Mouse (Mus musculus): ENCODE data around the gene Cmss1.
"Not testable (repeated sequence)": the region's sequence is repeated elsewhere in the genome, so short reads cannot be mapped to it uniquely, and the experiment has no call there.

Cmss1 gene

DNA sequence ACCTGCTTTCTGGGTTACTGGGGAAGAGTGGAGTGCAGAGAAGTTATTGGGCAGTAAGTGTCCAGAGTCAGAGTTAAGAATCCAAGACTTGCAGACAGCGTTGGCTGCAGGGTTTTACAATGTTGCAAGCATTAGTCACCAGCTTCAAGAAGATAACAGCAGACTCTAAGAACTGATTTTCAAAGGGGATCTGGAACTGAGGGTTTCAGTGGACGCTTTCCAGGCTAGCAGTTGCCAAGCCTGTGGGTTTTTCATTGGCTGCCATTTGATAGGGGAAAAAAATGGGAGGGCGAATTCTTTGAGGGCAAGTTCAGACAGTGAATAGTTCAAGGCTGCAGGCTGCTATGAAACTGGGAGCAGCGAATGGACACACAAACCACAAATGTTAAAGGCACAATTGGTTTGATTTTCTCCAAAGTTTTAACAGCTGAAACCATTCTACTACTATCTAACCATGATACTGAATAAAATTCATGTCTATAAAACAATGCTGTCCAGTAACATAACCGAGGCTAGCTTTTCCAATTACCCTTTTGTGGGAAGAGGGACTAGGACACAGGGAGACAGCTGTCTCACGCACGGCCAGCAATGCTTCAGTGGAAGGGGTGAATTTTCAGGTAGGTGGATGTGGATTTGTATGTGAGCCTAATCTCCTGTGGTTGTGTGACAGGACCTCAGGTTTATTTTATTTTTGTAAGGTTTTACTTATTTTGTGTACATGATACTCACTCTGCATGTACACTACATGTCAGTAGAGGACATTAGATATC is 179.0 kb downstream of the Cmss1 start:
- no peak for DNase-seq (ENCODE audit: low read depth)

DNA sequence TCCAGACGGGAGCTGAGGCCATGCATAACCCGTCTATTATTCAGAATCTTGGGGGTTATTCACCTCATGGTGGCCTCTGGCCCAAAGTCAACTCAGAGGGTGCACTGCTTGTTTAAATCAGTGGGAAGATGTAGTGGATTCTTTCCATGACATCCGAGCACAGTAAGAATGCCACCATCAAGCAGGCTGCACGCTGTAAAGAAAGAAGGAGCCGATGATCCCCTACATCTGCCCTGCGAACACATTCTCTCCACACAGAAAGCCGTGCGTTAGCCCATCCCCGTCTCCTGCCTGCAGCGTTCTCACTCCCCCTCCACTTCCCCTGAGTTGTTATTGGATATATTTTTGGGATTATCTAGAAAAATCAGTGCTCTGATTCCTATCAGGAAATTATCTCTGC is 180.0 kb downstream of the Cmss1 start:
- DNase-seq (ENCODE audit: low read depth): no peak

- peak; percentile 80 for DNase-seq (ENCODE audit: low read depth)
These were observed 183.5 kb downstream of the Cmss1 start for GRCm38 (mm10) chr16:57423001-57423800.

DNA sequence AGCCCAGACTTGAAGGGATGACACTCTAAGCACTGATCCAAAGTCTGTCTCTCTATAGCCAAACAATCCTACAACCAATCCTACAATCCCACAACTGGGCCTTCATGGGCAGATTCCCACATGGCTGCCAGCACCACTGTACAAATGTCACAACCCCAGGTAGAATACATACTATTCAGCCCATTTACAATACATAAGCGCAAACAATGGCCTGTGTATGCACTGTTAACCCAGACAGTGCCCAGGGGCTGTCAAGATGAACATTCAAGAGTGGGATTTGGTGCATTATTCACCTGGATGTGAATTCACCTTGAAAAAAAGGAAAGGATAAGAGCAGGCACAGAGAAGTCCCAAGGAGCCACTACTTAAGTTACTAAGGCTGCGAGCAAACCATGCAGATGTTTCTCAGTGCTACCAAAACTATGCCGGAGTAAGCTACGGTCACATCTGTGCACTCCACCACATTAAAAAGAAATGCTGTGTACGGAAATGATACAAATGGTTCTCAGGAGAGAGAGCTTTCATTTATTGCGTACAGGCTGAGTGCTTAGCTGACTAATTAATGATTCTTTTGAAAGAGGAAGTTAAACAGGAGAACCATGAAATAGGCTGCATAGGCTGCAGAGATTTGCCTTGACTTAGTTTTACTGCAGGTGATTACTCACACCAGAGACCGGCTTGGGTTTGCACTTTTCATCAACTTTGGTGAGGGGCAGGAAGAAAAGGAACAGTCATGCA is 184.8 kb downstream of the Cmss1 start:
- peak; percentile 58 for DNase-seq (ENCODE audit: low read depth)

- DNase-seq (ENCODE audit: low read depth): peak; percentile 26
These were observed 185.7 kb downstream of the Cmss1 start for GRCm38 (mm10) chr16:57420773-57421556.

GRCm38 (mm10) chr16:57419881-57420280 is 186.8 kb downstream of the Cmss1 start:
- no peak for DNase-seq (ENCODE audit: low read depth)

GRCm38 (mm10) chr16:57419332-57419731 is 187.3 kb downstream of the Cmss1 start:
- no peak for DNase-seq (ENCODE audit: low read depth)

DNA sequence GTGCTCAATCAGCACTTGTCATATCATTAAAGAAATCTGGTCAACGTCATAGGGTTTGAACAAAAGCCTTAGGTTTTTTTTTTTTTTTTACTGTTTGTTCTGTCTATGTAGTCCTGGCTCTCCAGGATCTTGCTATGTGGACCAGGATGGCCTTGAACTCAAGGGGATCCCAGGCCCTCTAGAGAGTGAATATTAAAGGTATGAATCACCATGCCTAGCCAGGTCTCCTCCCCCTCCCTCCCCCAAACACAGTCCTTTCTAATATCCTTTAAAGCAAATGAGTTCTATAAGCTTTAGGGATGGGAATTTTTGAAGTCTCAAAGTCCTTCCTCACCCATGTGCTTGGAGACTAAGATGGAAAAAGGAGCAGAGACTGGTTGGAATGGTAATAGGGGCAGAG is 188.7 kb downstream of the Cmss1 start:
- DNase-seq (ENCODE audit: low read depth): no peak

- no peak for DNase-seq (ENCODE audit: low read depth)
These were observed 189.6 kb downstream of the Cmss1 start for GRCm38 (mm10) chr16:57417017-57417416.

DNA sequence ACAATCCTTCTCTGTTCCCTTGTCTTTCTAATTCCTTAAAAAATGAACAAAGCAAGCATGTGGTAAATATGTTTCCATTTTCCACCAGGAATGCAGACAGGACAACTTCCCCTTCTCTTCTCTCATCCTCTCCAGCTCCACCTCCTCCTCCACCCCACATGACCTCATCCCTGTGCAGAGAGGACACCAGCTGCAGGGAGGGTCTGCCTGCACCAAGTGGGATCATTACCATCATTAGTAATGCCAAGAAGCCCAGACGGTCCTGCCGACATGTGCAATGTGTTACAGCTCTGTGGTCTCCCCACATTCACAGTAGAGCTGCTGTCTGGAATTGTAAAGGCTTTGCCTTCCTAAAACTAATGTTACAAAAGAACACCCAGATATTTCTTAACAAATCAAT is 190.6 kb downstream of the Cmss1 start:
- DNase-seq (ENCODE audit: low read depth): no peak

DNA sequence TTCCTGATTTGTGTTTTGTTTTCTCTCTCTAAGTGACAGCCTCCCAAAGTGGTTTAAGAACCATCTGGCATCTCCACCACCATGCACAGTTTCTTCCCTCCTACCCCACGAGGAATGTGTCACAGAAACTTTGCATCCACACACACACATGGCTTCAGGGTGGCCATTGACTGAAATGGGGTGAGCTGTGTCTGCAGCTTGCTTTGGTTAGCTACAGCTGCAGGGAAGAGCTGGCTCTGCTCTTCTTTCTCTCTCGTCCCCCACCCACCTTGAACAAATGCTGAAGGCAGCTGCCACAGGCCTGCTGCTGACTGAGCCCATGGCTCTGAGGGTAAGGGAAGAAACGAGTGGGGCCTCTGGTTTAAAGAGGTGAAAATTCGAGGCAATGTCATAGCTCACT is 193.9 kb downstream of the Cmss1 start:
- no peak for DNase-seq (ENCODE audit: low read depth)

DNA sequence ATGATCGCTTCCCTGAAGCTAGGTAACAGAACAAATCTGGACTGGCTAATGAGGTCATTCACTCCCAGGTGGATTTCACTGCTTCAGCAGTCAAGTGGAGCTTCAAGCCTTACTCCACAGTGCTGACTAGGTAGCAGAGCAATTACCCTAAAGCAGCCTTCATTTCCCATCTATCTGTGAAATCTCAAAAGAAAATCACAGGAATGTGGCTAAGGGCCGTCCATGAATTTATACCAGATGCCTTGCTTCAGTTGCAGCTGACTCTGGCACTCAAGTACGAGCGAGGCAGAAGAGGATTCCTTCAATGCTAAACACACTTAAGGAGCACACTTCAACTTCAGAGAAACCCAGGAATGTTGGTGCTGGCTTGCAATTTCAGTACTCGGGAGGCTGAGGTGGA is 202.8 kb downstream of the Cmss1 start:
- no peak for DNase-seq (ENCODE audit: low read depth)

DNA sequence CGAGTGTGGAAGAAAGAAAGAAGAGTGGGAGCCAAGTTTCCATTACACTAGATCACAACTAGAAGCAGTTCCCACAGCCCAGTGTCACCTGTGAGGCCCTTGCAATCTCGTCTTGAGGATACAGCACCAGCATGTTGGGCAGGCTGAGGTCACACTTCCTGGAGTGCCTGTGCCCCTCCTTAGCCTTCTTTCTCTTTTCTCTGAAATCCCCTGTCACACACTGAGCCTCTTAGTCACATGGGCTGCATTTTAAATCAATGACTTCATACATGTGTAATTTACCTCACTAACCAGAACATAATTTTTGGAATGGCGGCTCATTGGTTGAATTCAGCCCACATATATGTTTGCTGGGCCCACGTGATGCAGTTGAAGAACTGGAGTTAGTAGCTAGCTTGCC is 203.8 kb downstream of the Cmss1 start:
- DNase-seq (ENCODE audit: low read depth): peak; percentile 65

GRCm38 (mm10) chr16:57401702-57402101 is 205.0 kb downstream of the Cmss1 start:
- DNase-seq (ENCODE audit: low read depth): no peak

DNA sequence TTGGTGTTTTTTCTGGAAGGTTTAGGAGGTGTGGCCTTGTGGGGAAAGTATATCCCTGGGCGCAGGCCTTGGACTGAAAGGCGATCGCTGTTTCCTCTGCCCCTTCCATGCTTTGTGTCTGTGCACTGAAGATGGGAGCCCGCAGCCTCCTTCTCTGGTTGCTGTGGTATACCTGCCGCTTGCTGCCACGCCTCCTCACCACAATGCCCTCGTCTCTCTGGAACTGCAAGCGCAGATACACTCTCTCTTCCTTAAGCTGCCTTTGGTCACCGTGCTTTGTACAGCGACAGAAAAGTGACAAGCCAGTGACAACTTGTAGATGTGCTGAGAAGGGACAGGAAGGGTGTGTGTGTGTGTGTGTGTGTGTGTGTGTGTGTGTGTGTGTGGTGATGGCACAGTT is 207.1 kb downstream of the Cmss1 start:
- peak; percentile 12 for DNase-seq (ENCODE audit: low read depth)

- DNase-seq (ENCODE audit: low read depth): peak; percentile 85
These were observed 208.1 kb downstream of the Cmss1 start for GRCm38 (mm10) chr16:57398387-57399214.

- DNase-seq (ENCODE audit: low read depth): no peak
These were observed 208.8 kb downstream of the Cmss1 start for GRCm38 (mm10) chr16:57397845-57398244.

DNA sequence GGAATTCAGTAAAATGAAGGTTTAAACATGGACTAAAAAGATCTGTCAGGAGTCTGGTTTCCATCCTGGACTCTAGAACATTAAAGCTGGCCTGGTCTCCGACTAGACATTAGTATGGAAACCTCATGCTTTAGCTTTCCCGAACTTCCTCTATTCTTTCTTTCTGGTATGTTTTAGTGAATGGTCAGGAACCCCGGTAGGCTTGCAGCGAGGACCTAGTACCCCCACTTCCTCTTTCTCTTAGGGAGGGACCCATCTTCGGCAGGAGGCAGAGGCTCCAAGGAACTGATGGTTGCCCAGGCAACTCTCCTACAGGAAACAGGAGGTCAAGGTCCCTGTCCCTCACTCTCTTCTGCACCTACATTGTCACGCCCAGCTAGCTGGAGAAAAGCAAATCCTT is 210.4 kb downstream of the Cmss1 start:
- DNase-seq (ENCODE audit: low read depth): no peak

DNA sequence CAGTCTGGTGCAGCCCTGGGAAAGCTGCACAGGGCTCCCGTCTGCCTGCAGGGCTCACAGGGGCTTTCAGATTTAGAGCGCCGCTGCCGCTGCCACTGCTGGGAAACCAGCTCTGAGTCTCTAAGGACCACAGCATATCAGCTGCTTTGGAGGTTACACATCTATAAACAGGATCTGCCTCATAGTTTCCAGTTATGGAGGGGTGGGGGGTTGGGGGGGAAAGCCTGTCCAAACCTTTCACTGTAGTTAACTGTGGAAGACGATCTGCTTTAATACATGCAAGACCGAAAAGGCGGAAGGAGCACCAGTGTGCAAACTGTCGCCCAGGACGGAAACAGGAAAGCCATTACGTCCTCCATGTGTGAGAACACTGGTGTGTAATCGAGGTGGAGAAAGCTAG is 213.5 kb downstream of the Cmss1 start:
- no peak for DNase-seq (ENCODE audit: low read depth)

DNA sequence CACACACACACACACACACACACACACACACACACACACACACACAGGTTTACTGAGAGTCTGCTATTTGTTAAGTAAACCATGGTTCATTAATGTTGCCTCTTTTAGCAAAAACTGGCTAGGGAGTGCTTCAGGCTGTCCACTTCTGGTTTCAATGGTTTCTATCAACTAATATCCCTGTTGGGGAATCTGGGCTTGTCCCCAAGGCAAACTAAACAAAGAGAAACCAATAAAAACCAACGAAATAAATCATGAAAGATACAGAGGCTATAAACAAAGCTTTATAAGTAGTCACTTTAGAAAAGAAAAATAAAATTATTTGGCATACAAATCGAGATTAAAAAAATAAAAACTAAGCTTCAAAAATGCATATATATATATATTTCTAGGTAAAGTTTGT is 214.2 kb downstream of the Cmss1 start:
- DNase-seq (ENCODE audit: low read depth): no peak

DNA sequence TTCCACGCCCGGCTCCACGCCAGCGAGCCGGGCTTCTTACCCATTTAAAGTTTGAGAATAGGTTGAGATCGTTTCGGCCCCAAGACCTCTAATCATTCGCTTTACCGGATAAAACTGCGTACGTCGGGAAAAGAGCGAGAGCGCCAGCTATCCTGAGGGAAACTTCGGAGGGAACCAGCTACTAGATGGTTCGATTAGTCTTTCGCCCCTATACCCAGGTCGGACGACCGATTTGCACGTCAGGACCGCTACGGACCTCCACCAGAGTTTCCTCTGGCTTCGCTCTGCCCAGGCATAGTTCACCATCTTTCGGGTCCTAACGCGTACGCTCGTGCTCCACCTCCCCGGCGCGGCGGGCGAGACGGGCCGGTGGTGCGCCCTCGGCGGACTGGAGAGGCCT is 215.5 kb downstream of the Cmss1 start:
- DNase-seq (ENCODE audit: low read depth): not testable (repeated sequence)

Measured in induced T-regulatory cell, adult 2 months (primary cell).